Mouse (Mus musculus) liver, embryonic 12.5 days (tissue): ENCODE measurements around the gene Lcmt2. TPM values are rescaled to one million over a fixed set of nuclear protein-coding genes. Genes with fewer than 3 reads are reported as not detected.
A peak's percentile ranks its signal among the peaks of the same experiment; 100 is the strongest.

Source experiments
- ATAC-seq: fragments of 200-750 bp; cut with Nextera tagmentation; 2 replicates; pipeline ENCODE4 v1.8.0; 2017; ENCODE audit warnings: moderate number of reproducible peaks, mild to moderate bottlenecking, moderate library complexity
- H3K27ac ChIP-seq: fragments of 300-500 bp; sonication (generic); 2 replicates; pipeline ENCODE4 v1.5.1; 2016; ENCODE audit warnings: mild to moderate bottlenecking
- H3K27me3 ChIP-seq: fragments of 300-500 bp; sonication (generic); replicated peaks from 2 replicates; pipeline ENCODE4 v1.6.1; 2016; ENCODE audit warnings: mild to moderate bottlenecking, moderate library complexity
- H3K36me3 ChIP-seq: fragments of 300-500 bp; sonication (generic); 2 replicates; pipeline ENCODE4 v1.6.1; 2016; ENCODE audit warnings: mild to moderate bottlenecking, moderate library complexity
- H3K4me1 ChIP-seq: fragments of 300-500 bp; sonication (generic); 2 replicates; pipeline ENCODE4 v1.6.1; 2016
- H3K4me2 ChIP-seq: fragments of 300-500 bp; sonication (generic); 2 replicates; pipeline ENCODE4 v1.6.1; 2016; ENCODE audit warnings: mild to moderate bottlenecking, moderate library complexity
- H3K4me3 ChIP-seq: fragments of 300-500 bp; sonication (generic); 2 replicates; pipeline ENCODE4 v1.5.1; 2016; ENCODE audit warnings: mild to moderate bottlenecking, moderate library complexity
- H3K9ac ChIP-seq: fragments of 300-500 bp; sonication (generic); 2 replicates; pipeline ENCODE4 v1.6.1; 2016; ENCODE audit warnings: mild to moderate bottlenecking, moderate library complexity
- H3K9me3 ChIP-seq: fragments of 300-500 bp; sonication (generic); replicated peaks from 2 replicates; pipeline ENCODE4 v1.6.1; 2016; ENCODE audit warnings: mild to moderate bottlenecking, moderate library complexity
- WGBS: fragments of 180-500 bp; shearing (Covaris S2); methylation state at CpG from one replicate; pipeline ENCODE4 v1.1.7; 2016; ENCODE audit not compliant: insufficient replicate concordance; 5-methylcytosine and 5-hydroxymethylcytosine counted together
- polyA plus RNA-seq: library from polyadenylated mRNA; unstranded; fragments of >200 nt; fragmentation: Nextera tagmentation; extraction: Ambion mirVana; gene quantifications from 2 replicates; pipeline ENCODE4 v1.2.1, GENCODE M21; 2016

Gene Lcmt2
- 11.8 and 12.3 TPM in 2 replicates for polyA plus RNA-seq

GRCm38 (mm10) chr2:121140018-121140882 lies at the start of gene Lcmt2, which contains the start of gene Adal:
Gene Lcmt2, minus strand, starts transcription at chr2:121140653.
Gene Adal, plus strand, starts transcription at chr2:121140428.
- peak within 1 kb of the TSS; percentile 91 for H3K27ac ChIP-seq
- under 1% methylated on average over 87 of the region's 87 CpGs for WGBS
- H3K27me3 ChIP-seq = no peaks in the 10 kb centered on the region
- no peaks in the 10 kb centered on the region for H3K9me3 ChIP-seq
- H3K9ac ChIP-seq = peak within 1 kb of the TSS; percentile 86
- H3K4me1 ChIP-seq = peaks cover 36% of the 10 kb centered on the region
- H3K4me2 ChIP-seq = peak within 1 kb of the TSS; percentile 95
- ATAC-seq = peak; percentile 96
- peak within 1 kb of the TSS; percentile 81 for H3K4me3 ChIP-seq
- H3K36me3 ChIP-seq = peaks cover 42% of the 10 kb centered on the region

- WGBS = 68% methylated on average over 1 of the region's 1 CpGs
Observed at GRCm38 (mm10) chr2:121188530-121188929, 48.1 kb upstream of the Lcmt2 start.

GRCm38 (mm10) chr2:121184142-121184541 lies 43.7 kb upstream of the Lcmt2 start:
- Histone ChIP-seq H3K36me3 (peaks cover 88% of the 10 kb centered on the region), H3K4me3 (no peak overlapping the region), H3K4me2 (no peak overlapping the region), H3K27ac (no peak overlapping the region), H3K4me1 (no peaks in the 10 kb centered on the region), H3K9ac (no peak overlapping the region), H3K27me3 (no peaks in the 10 kb centered on the region), H3K9me3 (no peaks in the 10 kb centered on the region)
- ATAC-seq = no peak
- WGBS = 89% methylated on average over 7 of the region's 7 CpGs

More at GRCm38 (mm10) chr2:121188530-121188929, 48.1 kb upstream of the Lcmt2 start:
- Histone ChIP-seq H3K27ac (no peak overlapping the region), H3K9me3 (no peaks in the 10 kb centered on the region), H3K36me3 (peaks cover 93% of the 10 kb centered on the region), H3K27me3 (no peaks in the 10 kb centered on the region), H3K9ac (no peak overlapping the region), H3K4me1 (no peaks in the 10 kb centered on the region), H3K4me3 (no peak overlapping the region), H3K4me2 (no peak overlapping the region)
- no peak for ATAC-seq

DNA sequence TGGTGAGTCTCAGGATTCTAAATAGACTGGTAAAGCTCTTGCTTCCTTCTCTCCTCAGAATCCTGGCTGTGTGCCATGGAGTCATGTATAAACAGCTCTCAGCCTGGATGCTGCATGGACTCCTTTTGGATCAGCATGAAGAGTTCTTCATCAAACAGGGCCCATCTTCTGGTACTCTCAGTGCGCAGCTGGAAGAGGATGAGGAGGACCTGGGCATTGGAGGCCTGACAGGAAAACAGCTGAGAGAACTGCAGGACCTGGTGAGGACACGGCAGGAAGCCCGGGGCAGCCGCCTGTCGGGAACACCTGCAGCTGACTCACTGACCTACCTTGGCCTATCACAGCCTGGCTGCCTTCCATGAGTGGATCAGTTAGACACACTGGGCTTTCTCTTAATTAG lies 43.0 kb upstream of the Lcmt2 start:
- H3K4me1 ChIP-seq = no peaks in the 10 kb centered on the region
- 88% methylated on average over 5 of the region's 5 CpGs for WGBS
- H3K4me2 ChIP-seq = no peak overlapping the region
- no peak overlapping the region for H3K4me3 ChIP-seq
- H3K9me3 ChIP-seq = no peaks in the 10 kb centered on the region
- no peak overlapping the region for H3K27ac ChIP-seq
- no peak for ATAC-seq
- no peaks in the 10 kb centered on the region for H3K27me3 ChIP-seq
- H3K36me3 ChIP-seq = peaks cover 88% of the 10 kb centered on the region
- no peak overlapping the region for H3K9ac ChIP-seq

DNA sequence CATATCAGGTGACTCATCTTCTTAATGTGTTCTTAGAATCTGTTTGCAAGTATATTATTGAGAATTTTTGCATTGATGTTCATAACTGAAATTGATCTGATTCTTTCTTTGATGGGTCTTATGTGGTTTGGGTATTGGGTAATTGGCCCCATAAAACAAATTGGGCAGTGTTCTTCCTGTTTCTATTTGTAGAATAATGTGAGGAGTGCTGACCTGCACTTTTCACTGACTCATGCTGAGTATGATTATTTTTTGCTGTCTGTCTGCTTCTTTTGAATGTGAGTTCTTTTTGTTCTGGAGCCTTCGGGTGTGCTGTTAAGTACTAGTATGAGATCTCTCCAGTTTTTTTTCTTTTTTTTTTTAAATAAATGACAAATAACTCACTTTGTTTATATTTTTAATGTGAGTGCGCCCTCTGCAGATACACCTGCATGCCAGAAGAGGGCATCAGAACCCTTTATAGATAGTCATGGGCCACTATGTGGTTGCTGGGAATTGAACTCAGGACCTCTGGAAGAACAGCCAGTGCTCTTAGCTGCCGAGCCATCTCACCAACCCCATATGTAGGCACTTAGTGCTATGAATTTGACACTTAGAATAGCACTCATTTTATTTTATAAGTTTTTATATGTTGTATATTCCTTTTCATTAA lies 38.5 kb upstream of the Lcmt2 start:
- Histone ChIP-seq H3K9ac (no peak overlapping the region), H3K4me2 (no peak overlapping the region), H3K27me3 (no peaks in the 10 kb centered on the region), H3K36me3 (peaks cover 92% of the 10 kb centered on the region), H3K27ac (no peak overlapping the region), H3K9me3 (no peaks in the 10 kb centered on the region), H3K4me3 (no peak overlapping the region), H3K4me1 (no peaks in the 10 kb centered on the region)
- ATAC-seq = no peak
- 74% methylated on average over 3 of the region's 3 CpGs for WGBS

DNA sequence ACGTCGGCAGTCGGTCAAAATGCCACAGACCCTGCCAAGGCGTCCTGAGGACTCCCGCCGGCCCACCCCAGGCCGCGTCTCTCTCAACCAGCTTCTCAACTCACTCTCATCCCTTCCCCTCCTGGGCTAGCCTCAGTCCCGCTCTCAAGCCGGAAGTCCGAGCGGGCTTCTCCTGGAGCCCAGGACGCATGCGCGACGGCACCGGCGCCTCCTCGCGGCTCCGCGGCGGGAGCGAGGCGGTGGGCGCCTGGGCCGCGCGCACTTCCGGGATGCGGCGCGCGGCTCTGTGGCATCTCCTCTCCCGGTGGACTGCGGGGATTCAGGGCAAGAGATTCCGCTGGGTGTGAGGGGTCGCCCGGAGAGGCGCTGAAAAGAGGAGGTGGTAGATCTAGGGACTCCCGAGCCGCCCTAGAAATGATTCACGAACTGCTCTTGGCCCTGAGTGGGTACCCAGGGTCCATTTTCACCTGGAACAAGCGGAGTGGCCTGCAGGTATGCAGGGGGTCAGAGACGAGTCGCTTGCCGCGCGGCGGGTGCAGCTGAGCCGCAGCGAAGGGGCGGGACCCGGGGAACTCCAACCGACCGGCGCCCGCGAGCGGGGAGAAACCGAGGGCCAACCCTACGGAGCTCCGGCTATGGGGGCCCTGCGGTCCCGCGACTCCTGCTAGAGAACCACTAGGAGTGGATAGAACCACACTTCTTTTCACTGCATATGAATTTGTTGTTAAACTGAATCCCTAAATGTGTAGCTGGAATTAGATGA lies 30.7 kb upstream of the Lcmt2 start, which contains the start of gene Zscan29:
Zscan29 (minus strand) TSS at position 146 of the 763 bp plus-strand sequence.
- Histone ChIP-seq H3K9me3 (no peaks in the 10 kb centered on the region), H3K27ac (peak within 1 kb of the TSS; percentile 92), H3K9ac (peak within 1 kb of the TSS; percentile 87), H3K4me3 (peak within 1 kb of the TSS; percentile 87), H3K27me3 (no peaks in the 10 kb centered on the region), H3K4me2 (peak within 1 kb of the TSS; percentile 77), H3K4me1 (peaks cover 38% of the 10 kb centered on the region), H3K36me3 (peaks cover 44% of the 10 kb centered on the region)
- peak; percentile 96 for ATAC-seq
- under 1% methylated on average over 66 of the region's 66 CpGs for WGBS

- peak within 1 kb of the TSS; percentile 87 for H3K4me3 ChIP-seq
- WGBS = 0% methylated on average over 38 of the region's 38 CpGs
Observed at GRCm38 (mm10) chr2:121170481-121170971, 30.1 kb upstream of the Lcmt2 start, which contains the start of gene Tubgcp4. Gene Tubgcp4, plus strand, starts transcription at chr2:121170654.

GRCm38 (mm10) chr2:121169902-121170301 lies 29.4 kb upstream of the Lcmt2 start:
- Histone ChIP-seq H3K27ac (peak overlapping the region; percentile 92), H3K4me1 (peaks cover 38% of the 10 kb centered on the region)

More at GRCm38 (mm10) chr2:121170481-121170971, 30.1 kb upstream of the Lcmt2 start, which contains the start of gene Tubgcp4:
- peaks cover 38% of the 10 kb centered on the region for H3K4me1 ChIP-seq
- no peaks in the 10 kb centered on the region for H3K9me3 ChIP-seq
- peaks cover 43% of the 10 kb centered on the region for H3K36me3 ChIP-seq
- peak within 1 kb of the TSS; percentile 92 for H3K27ac ChIP-seq
- no peaks in the 10 kb centered on the region for H3K27me3 ChIP-seq
- H3K4me2 ChIP-seq = peak within 1 kb of the TSS; percentile 77
- ATAC-seq = peak; percentile 42
- H3K9ac ChIP-seq = peak within 1 kb of the TSS; percentile 87

DNA sequence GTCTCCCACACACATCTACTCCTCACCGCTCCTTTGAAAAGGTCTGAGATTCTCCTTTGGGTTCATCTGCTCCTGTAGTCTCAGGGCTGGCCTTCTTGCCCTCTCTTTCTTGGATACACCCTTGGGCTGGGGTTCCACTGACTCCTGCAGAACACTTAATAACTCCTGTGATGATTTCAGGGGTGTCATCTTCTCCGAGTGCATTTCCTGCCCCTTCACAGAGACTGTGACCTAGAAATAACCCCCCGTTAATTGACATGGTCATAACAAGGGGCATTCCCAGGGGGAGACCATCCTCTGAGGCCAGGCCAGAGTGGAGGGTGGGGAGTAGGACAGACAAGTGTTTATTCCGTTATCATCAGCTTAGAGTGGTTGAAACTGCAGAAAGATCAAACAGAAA lies 28.7 kb upstream of the Lcmt2 start:
- H3K27me3 ChIP-seq = no peaks in the 10 kb centered on the region
- peak overlapping the region; percentile 77 for H3K4me2 ChIP-seq
- WGBS = 64% methylated on average over 4 of the region's 4 CpGs
- peak overlapping the region; percentile 87 for H3K4me3 ChIP-seq
- H3K4me1 ChIP-seq = peaks cover 38% of the 10 kb centered on the region
- H3K9me3 ChIP-seq = no peaks in the 10 kb centered on the region
- no peak overlapping the region for H3K27ac ChIP-seq
- peaks cover 37% of the 10 kb centered on the region for H3K36me3 ChIP-seq
- ATAC-seq = no peak
- peak overlapping the region; percentile 87 for H3K9ac ChIP-seq

More at GRCm38 (mm10) chr2:121169902-121170301, 29.4 kb upstream of the Lcmt2 start:
- ATAC-seq = no peak
- Histone ChIP-seq H3K9me3 (no peaks in the 10 kb centered on the region), H3K4me2 (peak overlapping the region; percentile 77), H3K9ac (peak overlapping the region; percentile 87), H3K27me3 (no peaks in the 10 kb centered on the region), H3K4me3 (peak overlapping the region; percentile 87), H3K36me3 (peaks cover 39% of the 10 kb centered on the region)
- 8% methylated on average over 9 of the region's 9 CpGs for WGBS

DNA sequence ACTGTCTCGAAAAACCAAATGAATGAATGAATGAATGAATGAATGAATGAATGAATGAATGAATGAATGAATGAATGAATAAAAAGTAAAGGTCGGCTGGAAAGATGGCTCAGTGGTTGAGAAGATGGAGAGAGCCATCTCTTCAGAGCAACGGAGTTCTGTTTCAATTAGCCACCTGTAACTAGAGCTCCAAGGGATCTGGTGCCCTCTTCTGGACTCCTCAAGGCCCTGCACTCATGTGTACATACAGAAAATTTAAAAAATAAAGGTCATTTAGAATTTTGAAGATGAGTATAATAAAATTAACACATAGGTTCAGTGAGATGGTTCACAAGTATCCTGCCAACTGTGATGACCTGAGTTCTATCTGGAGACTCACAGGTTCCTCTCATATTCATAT lies 12.6 kb upstream of the Lcmt2 start:
- Histone ChIP-seq H3K4me2 (no peak overlapping the region), H3K9me3 (no peaks in the 10 kb centered on the region), H3K27me3 (no peaks in the 10 kb centered on the region), H3K27ac (no peak overlapping the region), H3K9ac (no peak overlapping the region), H3K4me3 (no peak overlapping the region), H3K4me1 (peaks cover 5% of the 10 kb centered on the region; the same call in 1 of the 2 replicates), H3K36me3 (peaks cover 57% of the 10 kb centered on the region)
- no peak for ATAC-seq
- WGBS = 69% methylated on average over 3 of the region's 3 CpGs

DNA sequence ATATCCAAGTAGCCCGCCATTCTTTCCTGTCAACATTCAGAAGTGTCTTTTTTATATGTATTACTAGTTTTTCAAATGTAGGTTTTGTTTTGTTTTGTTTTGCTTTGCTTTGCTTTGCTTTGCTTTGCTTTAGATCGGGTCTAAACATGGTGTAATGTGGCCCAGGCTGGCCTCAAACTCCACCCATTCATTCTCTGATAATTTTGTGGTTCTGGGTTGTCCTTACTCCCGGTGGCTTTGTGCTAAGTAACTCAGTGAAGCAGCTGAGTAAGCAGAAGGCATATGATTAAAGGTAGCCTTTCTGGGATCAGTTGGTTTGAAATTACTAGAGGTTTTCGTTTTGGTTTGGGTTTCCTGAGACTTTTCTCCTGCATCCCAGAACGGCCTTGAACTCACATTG lies 9.2 kb upstream of the Lcmt2 start:
- ATAC-seq = no peak
- H3K9me3 ChIP-seq = no peaks in the 10 kb centered on the region
- H3K9ac ChIP-seq = no peak overlapping the region
- H3K27me3 ChIP-seq = no peaks in the 10 kb centered on the region
- H3K36me3 ChIP-seq = peaks cover 61% of the 10 kb centered on the region
- 53% methylated on average over 5 of the region's 5 CpGs for WGBS
- H3K4me3 ChIP-seq = no peak overlapping the region
- no peak overlapping the region for H3K27ac ChIP-seq
- H3K4me2 ChIP-seq = no peak overlapping the region
- peaks cover 5% of the 10 kb centered on the region; the same call in 1 of the 2 replicates for H3K4me1 ChIP-seq
